Comparison of ENCODE assay signal across 29 mouse cellular contexts in the genomic region with DNA sequence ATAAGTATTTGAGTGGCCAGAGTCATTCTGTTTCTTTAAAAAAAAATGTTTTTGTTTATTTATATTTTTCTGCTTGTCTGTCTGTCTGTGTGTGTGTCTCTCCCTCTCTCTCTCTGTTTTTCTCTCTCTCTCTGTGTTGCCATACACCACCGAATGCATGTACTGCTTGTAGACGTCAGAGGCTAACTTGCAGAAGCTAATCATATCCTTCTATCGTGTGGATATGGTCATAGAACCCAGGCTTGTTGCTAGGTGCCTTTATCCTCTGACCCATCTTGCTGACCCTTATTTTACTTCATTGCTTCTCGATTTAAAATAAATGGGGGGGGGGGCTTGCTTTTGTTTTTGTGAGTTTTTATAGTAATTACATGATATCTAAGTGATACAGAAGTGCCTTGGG. TPM values are rescaled to one million over a fixed set of nuclear protein-coding genes. Genes with fewer than 3 reads are reported as not detected.
DNase-seq lines count a peak whose midpoint lies in the region; ATAC-seq and TF ChIP-seq lines count a peak whose summit lies in the region.
"Had no signal": no experiment of that assay in that cellular context is flagged by ENCODE, and none has a peak within 500 bp of the region (broad histone marks: within the 10 kb centered on the region; RNA-seq: fewer than 3 reads in every experiment).

No protein-coding gene starts in this region.

- no peak overlapping the region for H3K4me2 ChIP-seq in heart, embryonic 15.5 days
- no peak overlapping the region for H3K4me2 ChIP-seq in midbrain, embryonic 11.5 days
- no peak overlapping the region for H3K4me2 ChIP-seq in midbrain, postnatal 0 days (ENCODE audit: low read depth, low read length, poor library complexity, severe bottlenecking)
- H3K4me2 ChIP-seq: embryonic facial prominence, embryonic 12.5 days; hindbrain, embryonic 12.5 days; limb, embryonic 15.5 days; liver, embryonic 13.5 days; neural tube, embryonic 15.5 days had no signal

- no peak overlapping the region for H3K4me3 ChIP-seq in heart, adult 2 months
- no peak overlapping the region for H3K4me3 ChIP-seq in heart, embryonic 15.5 days
- no peak overlapping the region for H3K4me3 ChIP-seq in midbrain, embryonic 11.5 days (ENCODE audit: low read depth, low read length)
- no peak overlapping the region for H3K4me3 ChIP-seq in midbrain, postnatal 0 days (ENCODE audit: low read depth, low read length)
- H3K4me3 ChIP-seq: embryonic facial prominence, embryonic 12.5 days; hindbrain, embryonic 12.5 days; limb, embryonic 10.5 days; limb, embryonic 15.5 days; liver, embryonic 13.5 days; megakaryocyte, embryonic 14.5 days; neural tube, embryonic 15.5 days had no signal

- no peak for DNase-seq in heart, adult 2 months
- no peak for DNase-seq in heart, postnatal 4 days
- DNase-seq in heart, adult 8-10 months (ENCODE audit: low spot score), result no peak
- DNase-seq in midbrain, embryonic 11.5 days (ENCODE audit: low spot score, missing footprints), result no peak
- DNase-seq in midbrain, postnatal 0 days (ENCODE audit: low spot score), result no peak
- no peak for DNase-seq in cerebellum, adult 11 months
- DNase-seq: cerebellum, adult 11-12 months; cerebellum, adult 9-11 months; embryo, embryonic 11 days; gastrocnemius, postnatal 10 days; kidney, adult 11 months; kidney, postnatal 14 days; layer of hippocampus, adult 9-11 months; liver, embryonic 13.5 days; lung, adult 18-20 months; lung, postnatal 4 days; right cerebral cortex, postnatal 25 days; spleen, adult 18-20 months; thymus, postnatal 14 days had no signal

- no peaks in the 10 kb centered on the region for H3K9me3 ChIP-seq in heart, embryonic 15.5 days (replicated peaks)
- H3K9me3 ChIP-seq in midbrain, embryonic 11.5 days (ENCODE audit: control insufficient read depth, low read length), result no peaks in the 10 kb centered on the region
- H3K9me3 ChIP-seq in midbrain, postnatal 0 days (ENCODE audit: low read length), result no peaks in the 10 kb centered on the region
- H3K9me3 ChIP-seq: embryonic facial prominence, embryonic 12.5 days; hindbrain, embryonic 12.5 days; limb, embryonic 10.5 days; limb, embryonic 15.5 days; liver, embryonic 13.5 days; megakaryocyte, embryonic 14.5 days; neural tube, embryonic 15.5 days had no signal

- H3K36me3 ChIP-seq in heart, adult 2 months (ENCODE audit: control insufficient read depth, insufficient read depth, low read length), result peaks cover 48% of the 10 kb centered on the region
- H3K36me3 ChIP-seq in heart, embryonic 15.5 days, result no peaks in the 10 kb centered on the region; the same call in 1 of the 2 replicates
- no peaks in the 10 kb centered on the region for H3K36me3 ChIP-seq in midbrain, embryonic 11.5 days (ENCODE audit: control insufficient read depth, insufficient read depth, low read length)
- H3K36me3 ChIP-seq in midbrain, postnatal 0 days (ENCODE audit: insufficient read depth, low read length), result no peaks in the 10 kb centered on the region
- H3K36me3 ChIP-seq: embryonic facial prominence, embryonic 12.5 days; hindbrain, embryonic 12.5 days; limb, embryonic 10.5 days; limb, embryonic 15.5 days; liver, embryonic 13.5 days; neural tube, embryonic 15.5 days had no signal

- no peak for TF ChIP-seq EP300 in heart, adult 2 months (IDR thresholded peaks at IDR 0.05; ENCODE audit: insufficient read depth, low read depth, low read length)

- peak overlapping the region; percentile 16; the same call in 1 of the 2 replicates for H3K27ac ChIP-seq in heart, adult 2 months
- H3K27ac ChIP-seq in heart, embryonic 15.5 days, result peak overlapping the region; percentile 82
- H3K27ac ChIP-seq in midbrain, embryonic 11.5 days (ENCODE audit: low read depth, low read length), result no peak overlapping the region
- H3K27ac ChIP-seq in midbrain, postnatal 0 days (ENCODE audit: low read depth, low read length), result no peak overlapping the region
- H3K27ac ChIP-seq: hindbrain, embryonic 12.5 days; limb, embryonic 10.5 days; limb, embryonic 15.5 days; liver, embryonic 13.5 days; neural tube, embryonic 15.5 days had no signal

- intact Hi-C loops in heart, adult 2 months (cut with DNase I), result no loop called here

- H3K9ac ChIP-seq in heart, adult 2 months (ENCODE audit: low read depth, low read length), result no peak overlapping the region
- no peak overlapping the region for H3K9ac ChIP-seq in heart, embryonic 15.5 days
- no peak overlapping the region for H3K9ac ChIP-seq in midbrain, embryonic 11.5 days (ENCODE audit: low read length)
- no peak overlapping the region for H3K9ac ChIP-seq in midbrain, postnatal 0 days (replicated peaks; ENCODE audit: low read length, poor library complexity, severe bottlenecking)
- H3K9ac ChIP-seq: embryonic facial prominence, embryonic 12.5 days; hindbrain, embryonic 12.5 days; limb, embryonic 15.5 days; liver, embryonic 13.5 days; neural tube, embryonic 15.5 days had no signal

- no peak for TF ChIP-seq POLR2A in heart, adult 2 months (IDR thresholded peaks at IDR 0.05; ENCODE audit: insufficient read depth, low read depth, low read length)

- H3K4me1 ChIP-seq in heart, adult 2 months (ENCODE audit: control insufficient read depth, insufficient read depth, low read length), result peaks cover 31% of the 10 kb centered on the region
- H3K4me1 ChIP-seq in heart, embryonic 15.5 days (replicated peaks), result peaks cover 69% of the 10 kb centered on the region
- H3K4me1 ChIP-seq in midbrain, embryonic 11.5 days (ENCODE audit: control insufficient read depth, insufficient read depth, low read length), result peaks cover 24% of the 10 kb centered on the region
- H3K4me1 ChIP-seq in midbrain, postnatal 0 days (ENCODE audit: insufficient read depth, low read length), result 0 out of 2 replicates have a peak, but pooled peaks cover 4% of the 10 kb centered on the region

- no peak for ATAC-seq in heart, embryonic 15.5 days (replicated peaks; ENCODE audit: insufficient number of reproducible peaks, insufficient read depth, low FRiP score, low read depth)
- peak; percentile 83 for ATAC-seq in midbrain, embryonic 11.5 days (ENCODE audit: low FRiP score)
- ATAC-seq in midbrain, postnatal 0 days (ENCODE audit: low FRiP score), result no peak
- ATAC-seq: CD4-positive, CD25-positive, alpha-beta regulatory T cell, adult 4 months; lung, postnatal 0 days had no signal

- peaks cover 1% of the 10 kb centered on the region; the same call in 1 of the 2 replicates for H3K79me2 ChIP-seq in heart, adult 2 months (replicated peaks; ENCODE audit: control insufficient read depth, insufficient read depth, low read length)

- WGBS in heart, adult 2 months, result 49% methylated on average over 4 of the region's 4 CpGs
- 63% methylated on average over 4 of the region's 4 CpGs for WGBS in heart, embryonic 15.5 days
- WGBS in midbrain, embryonic 11.5 days, result 19% methylated on average over 4 of the region's 4 CpGs
- WGBS in midbrain, postnatal 0 days, result 32% methylated on average over 4 of the region's 4 CpGs

- no peak for TF ChIP-seq CTCF in heart, adult 2 months (IDR thresholded peaks at IDR 0.05)
- no peak for TF ChIP-seq CTCF in midbrain, postnatal 0 days (IDR thresholded peaks at IDR 0.05)

- no peaks in the 10 kb centered on the region for H3K27me3 ChIP-seq in heart, adult 2 months (ENCODE audit: control insufficient read depth, insufficient read depth, low read length)
- H3K27me3 ChIP-seq in heart, embryonic 15.5 days, result no peaks in the 10 kb centered on the region
- peaks cover 10% of the 10 kb centered on the region; the same call in 1 of the 2 replicates for H3K27me3 ChIP-seq in midbrain, embryonic 11.5 days (ENCODE audit: control insufficient read depth, insufficient read depth, low read length)
- no peaks in the 10 kb centered on the region for H3K27me3 ChIP-seq in midbrain, postnatal 0 days (ENCODE audit: insufficient read depth, low read length)
- H3K27me3 ChIP-seq: embryonic facial prominence, embryonic 12.5 days; hindbrain, embryonic 12.5 days; limb, embryonic 15.5 days; liver, embryonic 13.5 days; neural tube, embryonic 15.5 days had no signal

RNA-seq across cellular contexts. Expression of a gene that starts 47.6 kb away (rescaled TPM):
- not detected for total RNA-seq in heart, adult 2 months (2021)
- polyA plus RNA-seq in heart, adult 2 months (2012; rRNA removed), result 0.15 TPM in 1 of 2 replicates, not detected in the other
- total RNA-seq in heart, postnatal 4 days (2021), result not detected
- polyA plus RNA-seq in heart, embryonic 15.5 days (2015; fragmentation: Nextera tagmentation; extraction: Ambion mirVana), result 0.25 and 0.30 TPM in 2 replicates
- under 1 TPM in 2 of 4 experiments, not detected in 2; 0.23 to 0.41 TPM for total RNA-seq in heart, adult 8-10 months (2022)
- 6.5 and 7.7 TPM in 2 replicates for polyA plus RNA-seq in midbrain, embryonic 11.5 days (2014; fragmentation: Nextera tagmentation; extraction: Ambion mirVana)
- 8.4 and 13.5 TPM in 2 replicates for total RNA-seq in midbrain, postnatal 0 days (2014; rRNA removed)
- polyA plus RNA-seq in midbrain, postnatal 0 days (2015; fragmentation: Nextera tagmentation; extraction: Ambion mirVana), result 13.7 and 16.2 TPM in 2 replicates
- total RNA-seq: adrenal gland, postnatal 14 days had no signal
- polyA plus RNA-seq: CD4-positive, CD25-positive, alpha-beta regulatory T cell, adult 4 months had no signal

RNA-seq across cellular contexts. Expression of a gene that starts 52.9 kb away (rescaled TPM):
- 100 to 1,000 TPM; 126 to 128 TPM for total RNA-seq in heart, adult 2 months (2021)
- 70.3 and 75.6 TPM in 2 replicates for polyA plus RNA-seq in heart, adult 2 months (2012; rRNA removed)
- total RNA-seq in heart, postnatal 4 days (2021), result 100 to 1,000 TPM; 206 to 217 TPM
- polyA plus RNA-seq in heart, embryonic 15.5 days (2015; fragmentation: Nextera tagmentation; extraction: Ambion mirVana), result 46.8 and 47.9 TPM in 2 replicates
- 100 to 1,000 TPM; 109 to 137 (median 121) TPM for total RNA-seq in heart, adult 8-10 months (2022)
- 14.1 and 15.8 TPM in 2 replicates for polyA plus RNA-seq in midbrain, embryonic 11.5 days (2014; fragmentation: Nextera tagmentation; extraction: Ambion mirVana)
- total RNA-seq in midbrain, postnatal 0 days (2014; rRNA removed), result 45.9 and 51.7 TPM in 2 replicates
- 29.9 and 35.7 TPM in 2 replicates for polyA plus RNA-seq in midbrain, postnatal 0 days (2015; fragmentation: Nextera tagmentation; extraction: Ambion mirVana)

Comparison
In these comparisons a context has a peak if more than half of its experiments do, and no peak if none do; other contexts are left out.
1. H3K27ac ChIP-seq: peak in heart, adult 2 months (single experiment) and heart, embryonic 15.5 days (single experiment); none in midbrain, embryonic 11.5 days (single experiment) and midbrain, postnatal 0 days (single experiment).